Mouse (Mus musculus) spleen, adult 2 months (tissue): ENCODE results near the gene Ptgdr2.

ENCODE experiments used
- CTCF ChIP-seq: fragments of 200-500 bp; IDR thresholded peaks from 2 replicates; pipeline ENCODE4 v1.5.1; 2011; ENCODE audit warnings: mild to moderate bottlenecking, inconsistent platforms; ENCODE audit not compliant: insufficient read depth, insufficient read length, insufficient replicate concordance; ENCODE audit errors: extremely low read depth
- POLR2A ChIP-seq: fragments of 200-500 bp; IDR thresholded peaks from 2 replicates; pipeline ENCODE4 v1.6.1; 2011; ENCODE audit warnings: low read depth, low read length, inconsistent platforms

GRCm38 (mm10) chr19:10920532-10920931 is 16.4 kb upstream of the Ptgdr2 start, which contains the start of gene Zp1:
- TF ChIP-seq POLR2A (no peak), CTCF (no peak)
